Mouse (Mus musculus) megakaryocyte, embryonic 14.5 days (primary cell): ENCODE results near the gene Eva1b.

ENCODE experiments used
- FLI1 ChIP-seq: IDR thresholded peaks from 2 replicates; pipeline ENCODE4 v1.6.1; 2012; ENCODE audit warnings: low read length, inconsistent platforms, mixed read lengths
- GATA1 ChIP-seq: IDR thresholded peaks from 3 replicates; pipeline ENCODE4 v1.6.1; 2012; ENCODE audit warnings: mixed read lengths, low read length, inconsistent platforms, borderline replicate concordance

- TF ChIP-seq GATA1: no peak
- TF ChIP-seq FLI1: no peak
These were observed 9.8 kb upstream of the Eva1b start for GRCm38 (mm10) chr4:126137773-126138172.
